Mouse (Mus musculus) hematopoietic stem cell, adult 5-6 weeks (primary cell): ENCODE data around the gene Sys1. TPM values are rescaled to one million over a fixed set of nuclear protein-coding genes. Genes with fewer than 3 reads are reported as not detected.
A peak's percentile ranks its signal among the peaks of the same experiment; 100 is the strongest.

Source experiments
- ATAC-seq, 2 experiments: fragments of 125-278 bp in 1 of 2; replicated peaks in 1 of 2; 2 replicates each; pipeline ENCODE4 v1.8.0; 2016 to 2017; ENCODE audit warnings: inconsistent platforms in 2 of 2, mild to moderate bottlenecking in 2 of 2, moderate number of reproducible peaks in 2 of 2, low read depth in 1 of 2, moderate TSS enrichment in 1 of 2; ENCODE audit not compliant: low FRiP score in 2 of 2, poor library complexity in 2 of 2, severe bottlenecking in 2 of 2, insufficient read depth in 1 of 2, low TSS enrichment in 1 of 2
- total RNA-seq: library from RNA; stranded (forward); fragments of 172-1452, 232-1000 nt; gene quantifications from 2 replicates; pipeline ENCODE4 v1.2.3, GENCODE M21; 2017

Sys1 gene
- total RNA-seq, 1 experiment from 2014 or later = 17.0 TPM

GRCm38 (mm10) chr2:164466787-164467186 lies 10.0 kb downstream of the Sys1 start:
- no peak for ATAC-seq

- peak; percentile 64 to 67; a peak in 3 of 4 replicates for ATAC-seq
These were observed 13.5 kb downstream of the Sys1 start for GRCm38 (mm10) chr2:164470254-164470653.

DNA sequence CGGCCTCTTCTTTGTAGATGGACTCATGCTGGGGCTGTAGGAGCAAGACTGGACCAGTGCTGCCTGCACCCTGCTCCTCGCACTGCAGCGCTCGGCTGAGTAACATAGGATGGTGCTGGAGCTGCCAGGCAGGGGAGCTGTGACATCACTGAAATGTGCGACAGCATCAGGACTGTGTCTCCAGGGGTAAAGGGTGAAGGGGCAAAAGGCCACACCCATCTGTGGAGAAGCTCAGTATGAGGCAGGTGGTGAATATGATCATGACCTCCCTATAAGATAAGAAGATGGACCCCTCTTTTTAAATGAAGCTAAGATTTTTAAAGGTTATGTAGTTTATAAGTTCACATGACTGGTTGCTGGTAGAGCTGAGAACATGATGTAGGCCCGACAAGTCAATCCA lies 16.9 kb downstream of the Sys1 start, which contains the start of gene Trp53tg5:
Gene Trp53tg5, minus strand, starts transcription at position 101 of the 400 bp plus-strand sequence.
- no peak for ATAC-seq

- ATAC-seq = 0 out of 4 replicates have a peak, but pooled peaks of 1 of the 2 experiments have one; percentile 2
These were observed 29.0 kb downstream of the Sys1 start, which contains the start of gene Dbndd2 for GRCm38 (mm10) chr2:164485681-164486257. Gene Dbndd2 (plus strand): TSS chr2:164486106.

DNA sequence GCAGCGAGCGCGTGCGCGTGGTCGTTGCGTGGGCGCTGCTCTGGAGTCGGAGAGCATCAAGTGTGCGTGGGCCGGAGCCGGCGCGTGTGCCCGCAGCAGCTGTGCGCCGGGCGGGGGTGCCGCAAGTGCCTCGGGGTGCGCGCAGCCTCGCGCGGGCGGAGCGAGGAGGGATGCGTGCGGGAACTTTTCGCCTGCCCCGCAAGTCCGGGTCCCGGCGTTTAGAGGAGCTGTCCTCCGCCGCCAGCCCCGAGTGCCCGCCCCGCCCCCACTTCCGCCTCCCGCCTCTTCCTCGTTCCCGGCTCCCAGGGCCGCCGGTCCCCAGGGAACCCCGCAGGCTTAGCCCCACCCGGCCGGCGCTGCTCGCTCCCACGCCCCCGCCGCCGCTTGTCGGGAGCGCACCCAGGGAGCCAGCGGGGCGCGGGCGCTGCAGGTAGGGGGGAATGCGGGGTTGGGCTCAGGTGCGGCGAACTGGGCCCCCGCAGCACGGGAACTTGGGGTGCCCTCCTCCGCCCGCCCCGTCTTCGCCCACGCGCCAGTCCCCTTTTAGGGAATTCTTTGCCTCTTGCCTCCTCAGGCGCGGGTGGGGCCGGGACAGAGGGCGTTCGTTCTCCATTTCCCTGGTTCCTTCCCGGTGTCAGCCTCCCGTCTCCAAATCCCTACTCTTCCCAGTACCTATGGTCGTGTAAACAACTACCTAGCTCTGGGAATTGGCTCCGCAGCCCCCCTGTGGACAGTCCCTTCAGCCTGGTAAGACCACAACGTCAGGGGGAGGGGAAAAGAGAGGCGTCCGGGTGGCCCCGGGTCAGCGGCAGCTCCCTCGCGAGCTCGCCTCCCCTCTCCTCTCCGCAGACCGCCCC lies 29.7 kb downstream of the Sys1 start:
- peak in 1 of 2 experiments; percentile 50; a peak in 1 of 4 replicates for ATAC-seq

DNA sequence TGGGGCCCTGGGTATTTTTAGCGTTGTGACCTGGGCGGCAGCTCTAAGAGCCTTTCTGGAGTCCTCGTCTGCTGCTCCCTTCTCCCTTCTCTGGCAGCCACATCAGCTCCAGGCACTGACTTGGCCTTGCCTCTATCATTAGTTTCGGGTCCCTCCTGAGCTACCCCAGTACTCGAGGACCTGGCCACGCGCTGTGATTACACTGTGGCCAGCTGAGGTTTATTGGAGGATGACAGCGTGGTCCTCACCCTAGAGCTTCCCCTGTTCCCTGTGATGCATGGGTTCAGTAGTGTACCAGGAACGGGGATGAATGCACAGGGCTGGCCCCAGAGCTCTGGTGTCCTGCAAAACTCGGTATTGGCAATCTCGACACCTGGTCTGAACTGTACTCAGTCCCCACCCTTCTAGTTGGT lies 30.4 kb downstream of the Sys1 start:
- 0 out of 4 replicates have a peak, but pooled peaks of 1 of the 2 experiments have one; percentile 3 for ATAC-seq

DNA sequence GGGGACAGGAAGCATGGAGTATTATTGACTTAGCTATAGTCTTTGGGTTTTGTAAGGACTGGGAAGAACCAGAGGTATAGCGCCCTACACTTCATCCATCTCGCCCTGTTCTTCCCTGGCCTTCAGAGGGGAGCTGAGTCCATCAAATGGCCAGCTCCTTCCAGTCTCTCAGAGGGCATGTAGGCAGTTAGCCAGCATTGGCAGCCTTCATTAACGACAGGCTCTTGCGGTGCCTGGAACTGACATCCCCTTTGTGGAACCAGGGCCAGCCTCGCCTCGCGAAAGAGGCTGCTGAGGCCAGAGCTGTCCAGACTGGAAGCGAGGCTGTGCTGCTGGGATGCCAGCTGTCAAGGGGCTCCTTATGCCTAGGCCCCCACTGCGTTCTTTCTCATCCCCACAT lies 31.0 kb downstream of the Sys1 start:
- no peak for ATAC-seq

DNA sequence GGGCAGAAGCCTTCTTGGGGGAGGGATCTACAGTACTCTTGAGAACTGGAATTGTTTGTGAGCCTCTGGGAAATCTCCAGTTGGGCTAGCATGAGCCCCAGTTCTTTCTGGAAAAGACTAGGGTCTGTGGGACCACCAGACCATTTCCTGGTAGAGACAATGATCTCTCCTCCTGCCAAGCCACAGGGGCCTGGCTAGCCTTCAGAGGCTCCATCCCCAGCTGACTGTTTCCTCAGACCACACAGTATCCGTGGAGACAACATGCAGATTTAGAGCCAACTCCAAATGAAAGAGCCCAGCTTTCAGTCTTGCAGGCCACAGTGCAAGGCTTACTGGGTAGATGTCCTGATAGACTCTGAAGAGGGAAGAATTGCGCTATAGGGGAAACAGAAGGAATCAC lies 37.4 kb downstream of the Sys1 start:
- no peak for ATAC-seq

- no peak for ATAC-seq
These were observed 39.6 kb downstream of the Sys1 start for GRCm38 (mm10) chr2:164496331-164496730.

DNA sequence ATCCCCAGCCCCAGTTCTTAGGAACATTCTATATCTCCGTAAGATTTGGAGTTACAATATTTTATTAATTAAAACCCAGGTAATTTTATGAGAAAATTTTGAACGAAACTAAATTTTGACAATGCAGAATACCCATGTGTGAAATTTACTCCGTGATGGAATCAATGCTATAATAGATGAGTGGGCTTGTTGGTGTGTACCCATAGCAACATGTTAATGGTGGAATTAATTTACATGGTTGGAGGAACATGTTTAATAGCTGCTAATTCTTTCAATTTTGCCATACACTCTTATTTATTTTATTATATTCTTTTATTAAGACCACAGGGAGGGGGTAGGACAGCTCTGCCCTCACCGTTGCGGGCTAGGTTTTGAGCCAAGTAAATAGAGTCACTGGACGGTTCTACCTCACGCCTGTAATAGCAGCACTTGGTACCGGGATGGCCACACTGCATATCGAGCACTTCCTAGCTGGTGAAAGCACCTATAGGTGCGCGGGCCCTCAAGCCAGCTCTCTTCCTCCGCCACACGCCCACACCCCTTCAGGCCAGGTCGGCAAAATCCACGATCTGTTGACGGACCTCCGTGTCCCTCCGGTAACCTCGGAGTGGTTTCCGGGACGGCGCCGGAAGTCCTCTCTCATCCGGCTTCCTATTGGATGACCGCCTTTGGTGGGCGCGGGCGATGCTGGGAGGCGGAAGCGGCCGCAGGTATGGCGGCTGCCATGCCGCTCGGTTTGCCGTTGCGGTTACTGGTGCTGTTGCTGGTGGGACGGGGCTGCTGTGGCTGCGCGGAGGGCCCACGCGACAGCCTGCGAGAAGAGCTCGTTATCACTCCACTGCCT lies 40.3 kb downstream of the Sys1 start, which contains the start of gene Pigt:
Gene Pigt, plus strand, starts transcription at position 674 of the 844 bp plus-strand sequence.
- peak; percentile 77 to 95 for ATAC-seq

DNA sequence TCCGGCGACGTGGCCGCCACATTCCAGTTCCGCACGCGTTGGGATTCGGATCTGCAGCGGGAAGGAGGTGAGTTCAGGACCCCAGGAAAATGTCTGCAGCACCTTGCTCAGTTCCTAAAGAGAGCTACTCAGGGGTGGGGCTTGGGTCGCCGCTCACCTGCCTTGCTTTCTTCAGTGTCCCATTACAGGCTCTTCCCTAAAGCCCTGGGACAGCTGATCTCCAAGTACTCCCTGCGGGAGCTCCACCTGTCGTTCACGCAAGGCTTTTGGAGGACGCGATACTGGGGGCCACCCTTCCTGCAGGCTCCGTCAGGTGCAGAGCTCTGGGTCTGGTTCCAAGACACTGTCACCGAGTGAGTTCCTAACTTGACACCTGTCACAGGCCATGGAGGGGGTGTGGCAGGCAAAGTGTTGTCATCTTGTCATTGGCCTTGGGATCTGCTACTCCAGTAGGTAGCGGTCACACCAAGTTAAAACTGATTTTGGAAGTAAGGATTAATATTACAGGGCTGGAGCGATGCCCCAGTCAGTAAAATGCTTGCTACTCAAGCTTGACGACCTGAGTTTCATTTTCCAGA lies 41.0 kb downstream of the Sys1 start:
- peak in 1 of 2 experiments; percentile 21; a peak in 1 of 4 replicates for ATAC-seq

DNA sequence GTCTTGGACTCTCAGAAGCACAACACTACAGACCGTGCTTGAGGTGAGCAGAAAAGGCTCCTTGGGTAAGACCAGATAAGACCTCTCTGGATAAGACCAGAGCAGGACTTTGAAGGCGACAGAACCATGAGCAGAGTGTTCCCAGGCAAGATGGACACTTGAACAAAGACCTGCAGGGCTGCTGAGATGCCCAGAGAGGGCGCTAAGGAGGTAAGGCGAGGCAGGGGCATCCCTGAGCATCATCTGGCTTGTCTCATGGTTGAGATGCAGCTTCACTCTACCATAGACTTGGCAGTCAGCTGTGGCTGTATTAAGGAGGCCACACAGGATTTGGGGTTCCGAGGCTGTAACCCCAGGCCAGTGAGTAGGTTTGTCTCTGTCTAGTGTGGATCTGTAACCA lies 42.6 kb downstream of the Sys1 start:
- ATAC-seq = no peak

- ATAC-seq = no peak
These were observed 43.7 kb downstream of the Sys1 start for GRCm38 (mm10) chr2:164500511-164500910.

DNA sequence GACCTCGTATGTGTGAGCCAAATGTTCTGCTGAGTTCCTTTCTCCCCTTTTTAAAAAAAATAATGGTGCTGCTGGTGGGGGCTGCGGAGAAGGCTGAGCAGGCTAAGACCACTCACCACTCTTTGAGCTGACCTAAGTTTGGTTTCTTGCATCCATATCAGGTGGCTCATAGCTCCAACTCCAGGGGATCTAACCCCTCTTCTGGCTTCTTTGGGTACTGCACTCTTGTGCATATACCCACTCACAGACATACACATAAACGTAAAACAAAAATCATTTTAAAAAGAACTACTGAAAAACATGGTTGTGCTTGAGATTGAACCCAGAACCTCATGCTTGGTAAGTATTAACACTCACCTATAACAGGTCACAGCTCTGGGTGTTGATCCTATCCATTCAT lies 48.2 kb downstream of the Sys1 start:
- ATAC-seq = no peak

- ATAC-seq = no peak
These were observed 49.0 kb downstream of the Sys1 start for GRCm38 (mm10) chr2:164505619-164506347.

DNA sequence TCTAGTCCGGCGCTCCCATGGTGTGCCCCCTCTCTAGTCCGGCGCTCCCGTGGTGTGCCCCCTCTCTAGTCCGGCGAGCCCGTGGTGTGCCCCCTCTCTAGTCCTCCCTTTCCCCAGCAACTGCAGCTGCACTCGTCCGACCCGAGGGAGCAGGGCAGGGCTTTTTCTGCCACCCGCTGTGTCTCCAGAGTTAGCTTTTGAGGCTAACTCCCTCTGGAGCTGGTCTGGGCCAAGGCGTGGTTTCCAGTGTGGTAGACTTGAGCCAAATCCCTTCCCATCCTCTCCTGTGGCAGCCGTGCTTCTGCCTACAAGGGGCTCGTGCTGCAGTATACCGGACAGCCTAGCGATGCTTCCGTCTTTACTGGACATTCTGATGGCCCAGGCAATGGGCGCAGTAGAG lies 51.0 kb downstream of the Sys1 start:
- no peak for ATAC-seq
